Mouse (Mus musculus): ENCODE data around the gene Vmn2r35. TPM values are rescaled to one million over a fixed set of nuclear protein-coding genes. Genes with fewer than 3 reads are reported as not detected.
"Not testable (repeated sequence)": the region's sequence is repeated elsewhere in the genome, so short reads cannot be mapped to it uniquely, and the experiment has no call there.

Gene Vmn2r35
- polyA plus RNA-seq (2014; fragmentation: Nextera tagmentation; extraction: Ambion mirVana): not detected in 2 replicates

- not testable (repeated sequence) for DNase-seq (ENCODE audit: low spot score); H3K27me3 ChIP-seq (ENCODE audit: control insufficient read depth, insufficient read depth, low read length); H3K4me2 ChIP-seq (replicated peaks; ENCODE audit: low read depth, low read length); H3K9ac ChIP-seq (ENCODE audit: low read depth, low read length); H3K4me1 ChIP-seq (replicated peaks; ENCODE audit: control insufficient read depth, insufficient read depth, low read length); H3K9me3 ChIP-seq (ENCODE audit: control insufficient read depth, low read length); H3K36me3 ChIP-seq (ENCODE audit: control insufficient read depth, insufficient read depth, low read length); H3K27ac ChIP-seq (ENCODE audit: low read depth, low read length); H3K4me3 ChIP-seq (ENCODE audit: low read depth, low read length); ATAC-seq (ENCODE audit: low FRiP score)
- no CpG with 5 or more reads among the region's 1 CpGs for WGBS
Measured at GRCm38 (mm10) chr7:7819767-7820166, at the start of gene Vmn2r35. Vmn2r35 (minus strand) TSS chr7:7819867.

DNA sequence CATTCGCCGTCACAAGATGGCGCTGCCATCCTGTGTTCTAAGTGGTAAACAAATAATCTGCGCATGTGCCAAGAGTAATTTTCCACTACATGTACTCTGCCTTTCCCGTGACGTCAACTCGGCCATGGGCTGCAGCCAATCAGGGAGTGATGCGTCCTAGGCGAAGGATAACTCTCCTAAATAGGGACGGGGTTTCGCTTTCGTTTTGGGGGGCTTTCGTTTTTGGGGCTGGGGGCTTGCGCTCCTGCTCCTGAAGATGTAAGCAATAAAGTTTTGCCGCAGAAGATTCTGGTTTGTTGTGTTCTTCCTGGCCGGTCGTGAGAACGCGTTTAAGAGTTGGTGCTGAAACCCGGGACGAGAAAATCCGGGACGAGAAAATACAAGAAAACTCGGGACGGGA lies 25.5 kb downstream of the Vmn2r35 start:
- not testable (repeated sequence) for DNase-seq (ENCODE audit: low spot score); H3K4me3 ChIP-seq (ENCODE audit: low read depth, low read length)
- 90% methylated on average over 4 of the region's 25 CpGs for whole genome bisulfite sequencing

More for the DNA sequence above, 25.5 kb downstream of the Vmn2r35 start:
- H3K4me1 ChIP-seq (replicated peaks; ENCODE audit: control insufficient read depth, insufficient read depth, low read length); H3K9me3 ChIP-seq (ENCODE audit: control insufficient read depth, low read length); H3K27me3 ChIP-seq (ENCODE audit: control insufficient read depth, insufficient read depth, low read length); H3K27ac ChIP-seq (ENCODE audit: low read depth, low read length); ATAC-seq (ENCODE audit: low FRiP score); H3K36me3 ChIP-seq (ENCODE audit: control insufficient read depth, insufficient read depth, low read length); H3K9ac ChIP-seq (ENCODE audit: low read depth, low read length); H3K4me2 ChIP-seq (replicated peaks; ENCODE audit: low read depth, low read length): not testable (repeated sequence)

Other genes starting within 250 kb of the Vmn2r35 start
- gene Vmn2r34, start 130.4 kb downstream of the Vmn2r35 start, polyA plus RNA-seq (2014; fragmentation: Nextera tagmentation; extraction: Ambion mirVana): not detected in 2 replicates
- not detected in 2 replicates for gene Vmn2r36, start 82.6 kb upstream of the Vmn2r35 start, polyA plus RNA-seq (2014; fragmentation: Nextera tagmentation; extraction: Ambion mirVana)